Mouse (Mus musculus): ENCODE measurements around the gene Frmd4a. TPM values are rescaled to one million over a fixed set of nuclear protein-coding genes. Genes with fewer than 3 reads are reported as not detected.
"Not testable (repeated sequence)": the region's sequence is repeated elsewhere in the genome, so short reads cannot be mapped to it uniquely, and the experiment has no call there.

The Frmd4a gene
- total RNA-seq, 2 experiments from 2014 or later, result 79.2 to 169 TPM

DNA sequence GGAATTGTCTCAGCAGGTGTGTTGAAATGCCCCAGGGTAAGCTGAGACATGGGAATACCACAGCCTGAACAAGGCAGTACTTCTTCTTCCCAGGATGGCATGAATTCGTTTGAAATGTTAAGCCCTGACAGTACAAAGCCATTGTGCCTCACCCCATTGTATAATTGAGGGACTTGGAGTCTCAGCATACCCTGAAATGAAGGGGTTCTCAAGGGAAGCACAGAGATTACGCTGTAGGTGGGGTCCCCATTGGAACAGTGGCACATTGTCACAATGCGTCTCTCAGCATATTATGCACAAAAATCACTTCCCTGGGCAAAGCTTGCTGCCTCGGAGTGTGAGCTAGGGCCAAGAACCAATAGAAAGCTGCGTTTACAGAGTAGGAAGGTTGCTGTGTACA, 297.0 kb downstream of the Frmd4a start:
- no peak for ATAC-seq (replicated peaks; ENCODE audit: low FRiP score, poor library complexity, severe bottlenecking)

- ATAC-seq (replicated peaks; ENCODE audit: low FRiP score, poor library complexity, severe bottlenecking), result no peak
Observed at GRCm38 (mm10) chr2:4316589-4316988, 299.1 kb downstream of the Frmd4a start.

GRCm38 (mm10) chr2:4318134-4318533, 300.6 kb downstream of the Frmd4a start:
- no peak for ATAC-seq (replicated peaks; ENCODE audit: low FRiP score, poor library complexity, severe bottlenecking)

- ATAC-seq (replicated peaks; ENCODE audit: low FRiP score, poor library complexity, severe bottlenecking), result no peak
Observed at GRCm38 (mm10) chr2:4326241-4327010, 308.9 kb downstream of the Frmd4a start.

GRCm38 (mm10) chr2:4327011-4327340, 309.5 kb downstream of the Frmd4a start:
- ATAC-seq (replicated peaks; ENCODE audit: low FRiP score, poor library complexity, severe bottlenecking), result no peak

DNA sequence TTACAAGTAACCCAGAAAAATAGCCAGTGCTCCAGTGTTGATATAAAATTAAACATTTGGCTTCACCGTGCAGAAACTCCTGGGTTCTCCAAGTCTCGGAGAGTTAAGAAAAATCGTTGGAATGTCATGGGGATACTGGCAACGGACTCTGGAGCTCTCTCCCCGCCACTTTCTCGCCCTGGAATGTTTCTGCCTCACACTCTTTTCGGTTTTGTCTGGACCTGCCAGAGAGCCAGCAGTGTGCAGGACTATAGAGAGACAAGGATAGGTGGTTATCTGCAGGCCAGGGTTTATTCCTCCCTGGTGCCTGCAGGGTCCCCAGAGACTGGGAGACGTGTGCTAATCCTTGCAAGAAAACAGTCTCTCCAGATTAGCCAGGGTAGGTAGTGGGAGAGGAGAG, 314.9 kb downstream of the Frmd4a start:
- no peak for ATAC-seq (replicated peaks; ENCODE audit: low FRiP score, poor library complexity, severe bottlenecking)

GRCm38 (mm10) chr2:4334201-4334600, 316.7 kb downstream of the Frmd4a start:
- ATAC-seq (replicated peaks; ENCODE audit: low FRiP score, poor library complexity, severe bottlenecking), result no peak

DNA sequence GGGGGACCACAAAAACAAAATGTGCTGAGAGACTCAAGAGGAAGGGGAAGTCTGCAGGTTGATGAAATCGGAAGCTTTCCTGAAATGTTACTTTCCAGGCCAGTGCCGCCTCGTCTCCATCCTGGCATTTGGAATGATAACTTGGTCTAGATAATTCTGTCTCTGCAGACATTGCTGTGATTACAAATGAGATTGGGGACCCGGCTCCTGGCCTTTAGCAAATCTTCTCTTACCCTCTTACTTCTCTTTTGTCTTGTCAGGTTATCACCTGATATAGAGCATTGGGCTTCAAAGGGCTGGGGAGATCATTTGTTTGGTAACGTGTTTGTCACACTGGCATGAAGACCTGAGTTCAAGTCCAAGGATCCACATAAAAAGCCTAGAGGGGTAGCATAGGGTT, 317.4 kb downstream of the Frmd4a start:
- no peak for ATAC-seq (replicated peaks; ENCODE audit: low FRiP score, poor library complexity, severe bottlenecking)

GRCm38 (mm10) chr2:4335881-4336280, 318.4 kb downstream of the Frmd4a start:
- ATAC-seq (replicated peaks; ENCODE audit: low FRiP score, poor library complexity, severe bottlenecking), result no peak

DNA sequence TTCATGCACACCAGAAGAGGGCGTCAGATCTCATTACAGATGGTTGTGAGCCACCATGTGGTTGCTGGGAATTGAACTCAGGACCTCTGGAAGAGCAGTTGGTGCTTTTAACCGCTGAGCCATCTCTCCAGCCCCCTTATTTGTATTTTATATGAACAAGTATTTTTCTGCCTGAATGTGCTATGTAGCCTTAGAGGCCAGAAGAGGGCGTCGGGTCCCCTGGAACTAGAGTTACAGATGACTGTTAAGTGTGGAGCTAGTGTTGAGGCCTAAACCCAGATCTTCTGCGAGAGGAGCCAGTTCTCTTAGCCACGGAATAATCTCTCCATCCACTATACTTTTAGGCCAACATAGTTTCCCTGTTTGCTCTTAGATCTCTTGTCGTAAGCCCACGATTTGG, 320.8 kb downstream of the Frmd4a start:
- ATAC-seq (replicated peaks; ENCODE audit: low FRiP score, poor library complexity, severe bottlenecking), result not testable (repeated sequence)

DNA sequence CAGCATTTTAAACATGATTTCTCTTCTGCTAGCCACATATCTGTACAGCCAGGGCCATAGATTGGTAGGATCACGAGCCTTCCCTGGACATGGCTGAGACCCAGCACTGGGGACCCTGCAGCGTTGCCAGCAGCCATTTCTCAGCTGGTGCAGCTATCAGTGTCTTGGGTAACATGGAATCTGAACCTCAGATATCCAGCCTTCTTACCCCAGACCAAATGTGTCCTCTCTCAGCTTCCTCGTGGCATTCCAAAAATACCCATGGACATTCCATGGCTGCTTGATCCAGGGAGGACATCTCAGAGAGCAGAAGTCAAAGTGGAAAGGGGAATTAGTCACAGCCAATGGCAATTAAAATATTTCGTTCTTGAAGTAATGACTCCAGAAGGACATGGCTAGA, 321.6 kb downstream of the Frmd4a start:
- no peak for ATAC-seq (replicated peaks; ENCODE audit: low FRiP score, poor library complexity, severe bottlenecking)

DNA sequence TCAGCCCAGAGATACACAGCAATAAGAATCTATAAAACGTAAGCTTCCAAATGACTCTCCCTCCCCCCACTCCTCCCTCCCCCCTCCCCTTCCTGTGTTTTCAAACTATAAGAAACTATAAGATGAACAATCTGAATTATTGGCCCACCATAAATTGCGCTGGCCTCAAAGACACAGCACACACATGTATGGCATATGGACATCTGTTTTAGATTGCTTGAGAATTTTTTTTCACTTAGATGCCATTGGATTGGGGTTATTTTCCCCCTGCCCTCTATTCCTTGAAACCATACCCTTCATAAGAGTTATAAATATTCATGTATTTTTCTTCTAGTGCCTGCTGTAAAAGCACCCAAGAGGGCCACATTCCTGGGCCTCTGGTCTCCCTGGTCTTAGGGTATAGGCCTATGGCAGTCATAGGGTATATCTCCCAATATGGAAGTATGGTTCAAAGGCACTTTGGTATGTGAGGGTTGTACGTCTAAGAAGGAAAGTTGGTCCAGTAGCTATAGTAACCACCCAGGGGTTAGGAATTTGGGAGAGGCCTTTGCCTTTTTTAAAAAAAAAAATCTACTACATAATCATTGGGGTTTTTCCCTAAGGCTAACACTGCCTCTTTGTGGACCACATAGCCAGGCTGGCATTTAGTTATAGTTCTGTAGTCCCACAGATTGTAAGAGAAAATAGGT, 322.2 kb downstream of the Frmd4a start:
- ATAC-seq (replicated peaks; ENCODE audit: low FRiP score, poor library complexity, severe bottlenecking), result no peak

- ATAC-seq (replicated peaks; ENCODE audit: low FRiP score, poor library complexity, severe bottlenecking), result no peak
Observed at GRCm38 (mm10) chr2:4340378-4340777, 322.9 kb downstream of the Frmd4a start.

GRCm38 (mm10) chr2:4341141-4341540, 323.6 kb downstream of the Frmd4a start:
- ATAC-seq (replicated peaks; ENCODE audit: low FRiP score, poor library complexity, severe bottlenecking), result no peak

DNA sequence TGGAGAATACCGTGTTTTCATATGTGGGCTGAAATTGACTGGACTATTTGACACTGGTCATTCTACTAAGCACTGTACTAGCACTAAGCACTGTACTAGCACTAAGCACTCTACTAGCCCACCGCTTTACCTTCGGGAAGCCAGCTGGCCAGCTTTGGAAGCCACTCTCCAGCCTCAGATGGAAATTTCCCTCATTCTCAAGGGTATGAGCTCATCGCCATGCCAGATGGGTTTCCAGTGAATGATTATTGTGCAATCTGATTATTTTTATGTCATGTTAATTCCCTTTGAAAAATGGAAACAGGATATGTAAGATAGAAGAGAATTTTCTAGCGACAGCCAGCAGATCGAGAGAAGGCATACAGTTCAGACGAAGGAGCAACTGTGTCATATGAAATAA, 324.5 kb downstream of the Frmd4a start:
- no peak for ATAC-seq (replicated peaks; ENCODE audit: low FRiP score, poor library complexity, severe bottlenecking)

- ATAC-seq (replicated peaks; ENCODE audit: low FRiP score, poor library complexity, severe bottlenecking), result no peak
Observed at GRCm38 (mm10) chr2:4344411-4344810, 326.9 kb downstream of the Frmd4a start.

DNA sequence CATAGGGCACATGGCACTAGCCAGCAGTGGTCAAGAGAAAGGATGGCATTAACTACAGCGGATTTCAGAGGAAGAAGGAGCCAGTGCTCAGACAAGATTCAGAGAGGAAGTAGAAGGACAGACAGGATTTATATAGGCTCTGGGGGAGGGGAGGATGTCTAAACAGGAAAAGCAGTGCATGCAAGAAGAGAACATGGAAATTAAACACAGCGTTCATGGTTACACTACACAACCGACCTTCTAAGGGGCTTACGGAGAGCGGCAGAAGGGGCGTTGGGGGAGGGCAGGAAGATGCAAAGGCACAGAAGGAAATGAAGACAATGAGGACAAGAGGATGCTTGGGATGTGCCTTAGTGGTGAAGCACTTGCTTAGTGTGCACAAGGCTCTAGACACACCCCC, 328.7 kb downstream of the Frmd4a start:
- ATAC-seq (replicated peaks; ENCODE audit: low FRiP score, poor library complexity, severe bottlenecking), result no peak

DNA sequence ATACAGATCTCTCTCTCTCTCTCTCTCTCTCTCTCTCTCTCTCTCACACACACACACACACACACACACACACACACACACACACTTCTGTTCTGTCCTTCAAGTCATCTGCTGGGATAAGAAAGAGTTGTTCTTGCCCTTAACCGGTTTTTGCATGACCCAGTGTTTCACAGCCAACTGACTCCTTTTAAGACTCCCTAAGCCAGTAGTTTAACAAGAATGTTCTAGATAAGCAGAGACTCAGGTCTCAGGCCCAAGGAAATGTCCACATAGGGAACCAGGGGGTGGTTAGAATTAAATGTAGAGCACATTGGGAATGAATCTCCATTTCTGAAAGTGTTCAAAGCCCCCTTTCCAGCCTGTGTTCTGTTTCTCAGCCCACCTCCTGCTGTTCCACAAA, 329.4 kb downstream of the Frmd4a start:
- ATAC-seq (replicated peaks; ENCODE audit: low FRiP score, poor library complexity, severe bottlenecking), result no peak

DNA sequence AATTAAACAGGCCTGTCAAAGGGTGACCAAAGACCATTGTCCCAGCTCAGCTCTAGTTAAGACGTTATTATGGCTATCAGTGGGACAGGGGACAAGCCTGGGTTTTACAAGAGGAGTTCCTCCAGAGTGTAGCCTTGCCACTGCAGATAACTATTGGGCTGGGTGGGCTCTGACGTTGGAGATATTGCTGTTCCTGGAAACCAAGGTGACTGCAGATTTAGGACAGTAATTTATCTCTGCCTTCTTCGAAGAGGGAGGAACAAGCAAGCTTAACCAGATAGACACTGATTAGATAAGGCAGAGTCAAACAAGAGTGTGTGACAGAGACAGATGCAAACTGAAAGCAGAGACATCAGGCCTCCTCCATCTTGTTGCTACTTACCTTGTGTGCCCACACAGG, 330.3 kb downstream of the Frmd4a start:
- no peak for ATAC-seq (replicated peaks; ENCODE audit: low FRiP score, poor library complexity, severe bottlenecking)

DNA sequence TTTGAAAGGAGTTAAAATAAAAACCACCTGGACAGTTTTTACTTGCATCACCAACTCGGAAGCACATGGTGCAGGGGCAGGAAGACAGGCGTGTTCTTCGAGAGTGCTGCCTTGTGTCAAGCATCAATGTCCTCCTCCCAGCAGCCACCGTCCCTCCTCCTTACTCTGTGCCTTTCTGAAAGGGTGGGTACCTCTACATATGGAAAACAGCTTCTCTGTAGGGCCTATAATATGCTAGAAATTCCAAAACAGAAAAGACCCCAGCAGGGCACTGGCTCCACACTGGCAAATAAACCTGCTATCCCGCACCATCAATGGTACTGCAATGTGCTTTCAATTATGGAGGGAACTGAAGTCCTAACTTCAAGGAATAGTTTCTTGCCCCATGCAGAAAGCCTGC, 331.0 kb downstream of the Frmd4a start:
- ATAC-seq (replicated peaks; ENCODE audit: low FRiP score, poor library complexity, severe bottlenecking), result no peak

- no peak for ATAC-seq (replicated peaks; ENCODE audit: low FRiP score, poor library complexity, severe bottlenecking)
Observed at GRCm38 (mm10) chr2:4356812-4357384, 339.4 kb downstream of the Frmd4a start.

Measured in erythroid progenitor cell, adult 5-6 weeks (primary cell).